Mouse (Mus musculus): Measurements from ENCODE around the gene Nav2. TPM values are rescaled to one million over a fixed set of nuclear protein-coding genes. Genes with fewer than 3 reads are reported as not detected.

Nav2 gene
- polyA plus RNA-seq, 1 experiment from 2014 or later, result 19.7 TPM

GRCm38 (mm10) chr7:49527925-49528324 is 619.4 kb downstream of the Nav2 start:
- no peak for DNase-seq
- Histone ChIP-seq H3K4me3 (ENCODE audit: low read depth, low read length) (no peak overlapping the region), H3K9me3 (ENCODE audit: low read depth, low read length) (no peaks in the 10 kb centered on the region), H3K36me3 (ENCODE audit: insufficient read depth) (no peaks in the 10 kb centered on the region), H3K27ac (ENCODE audit: low read depth) (peak overlapping the region; percentile 58), H3K27me3 (ENCODE audit: insufficient read depth, low read length) (no peaks in the 10 kb centered on the region), H3K4me2 (peak overlapping the region; percentile 29; the same call in 1 of the 2 replicates), H3K4me1 (ENCODE audit: insufficient read depth) (peaks cover 26% of the 10 kb centered on the region), H3K9ac (no peak overlapping the region)
- no peak for ATAC-seq (ENCODE audit: insufficient read depth)
- WGBS, result 15% methylated on average over 4 of the region's 4 CpGs
- TF ChIP-seq CTCF (IDR thresholded peaks at IDR 0.05; ENCODE audit: low read depth), result no peak

GRCm38 (mm10) chr7:49529498-49529897 is 621.0 kb downstream of the Nav2 start:
- no peak overlapping the region for H3K4me3 ChIP-seq (ENCODE audit: low read depth, low read length)
- H3K9ac ChIP-seq, result no peak overlapping the region
- no peaks in the 10 kb centered on the region for H3K9me3 ChIP-seq (ENCODE audit: low read depth, low read length)
- ATAC-seq (ENCODE audit: insufficient read depth), result no peak
- peaks cover 20% of the 10 kb centered on the region for H3K4me1 ChIP-seq (ENCODE audit: insufficient read depth)
- no peak for DNase-seq
- no peak for TF ChIP-seq CTCF (IDR thresholded peaks at IDR 0.05; ENCODE audit: low read depth)
- no peak overlapping the region for H3K4me2 ChIP-seq
- no peak overlapping the region for H3K27ac ChIP-seq (ENCODE audit: low read depth)
- H3K27me3 ChIP-seq (ENCODE audit: insufficient read depth, low read length), result no peaks in the 10 kb centered on the region
- WGBS, result 56% methylated on average over 2 of the region's 2 CpGs
- no peaks in the 10 kb centered on the region for H3K36me3 ChIP-seq (ENCODE audit: insufficient read depth)

DNA sequence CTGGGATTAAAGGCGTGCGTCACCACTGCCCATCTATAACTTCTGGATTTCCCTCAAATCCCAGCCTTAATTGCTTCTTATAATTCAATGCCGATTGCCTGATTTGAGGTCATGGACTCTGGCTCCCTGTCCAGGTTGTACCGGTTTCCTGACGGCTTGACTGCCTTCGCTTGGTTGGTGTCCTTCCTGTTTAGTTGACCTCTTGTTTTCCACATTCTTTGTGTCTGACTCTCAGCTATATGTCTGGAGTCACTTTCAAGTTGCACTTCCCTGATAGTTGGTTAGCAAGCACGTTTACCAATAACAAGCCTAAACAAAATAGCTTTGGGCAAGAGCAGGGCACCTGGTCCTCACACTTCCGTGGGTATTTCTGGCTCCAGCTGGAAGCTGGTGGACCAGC is 625.1 kb downstream of the Nav2 start:
- no peak overlapping the region for H3K27ac ChIP-seq (ENCODE audit: low read depth)
- H3K27me3 ChIP-seq (ENCODE audit: insufficient read depth, low read length), result no peaks in the 10 kb centered on the region
- H3K4me1 ChIP-seq (ENCODE audit: insufficient read depth), result no peaks in the 10 kb centered on the region; the same call in 1 of the 2 replicates
- ATAC-seq (ENCODE audit: insufficient read depth) (no peak), DNase-seq (no peak)
- no peak overlapping the region for H3K4me2 ChIP-seq
- H3K9me3 ChIP-seq (ENCODE audit: low read depth, low read length), result no peaks in the 10 kb centered on the region
- TF ChIP-seq CTCF (IDR thresholded peaks at IDR 0.05; ENCODE audit: low read depth), result no peak
- 0 out of 2 replicates have a peak, but pooled peaks cover 4% of the 10 kb centered on the region for H3K36me3 ChIP-seq (ENCODE audit: insufficient read depth)
- 74% methylated on average over 8 of the region's 8 CpGs for WGBS
- H3K9ac ChIP-seq, result no peak overlapping the region
- no peak overlapping the region for H3K4me3 ChIP-seq (ENCODE audit: low read depth, low read length)

- Histone ChIP-seq H3K9ac (no peak overlapping the region), H3K4me3 (ENCODE audit: low read depth, low read length) (no peak overlapping the region), H3K36me3 (ENCODE audit: insufficient read depth) (0 out of 2 replicates have a peak, but pooled peaks cover 4% of the 10 kb centered on the region), H3K27ac (ENCODE audit: low read depth) (no peak overlapping the region), H3K9me3 (ENCODE audit: low read depth, low read length) (no peaks in the 10 kb centered on the region), H3K4me2 (no peak overlapping the region), H3K4me1 (ENCODE audit: insufficient read depth) (no peaks in the 10 kb centered on the region), H3K27me3 (ENCODE audit: insufficient read depth, low read length) (no peaks in the 10 kb centered on the region)
- TF ChIP-seq CTCF (IDR thresholded peaks at IDR 0.05; ENCODE audit: low read depth), result no peak
- 66% methylated on average over 6 of the region's 6 CpGs for WGBS
- ATAC-seq (ENCODE audit: insufficient read depth) (no peak), DNase-seq (no peak)
Measured at GRCm38 (mm10) chr7:49534208-49534607, 625.7 kb downstream of the Nav2 start.

DNA sequence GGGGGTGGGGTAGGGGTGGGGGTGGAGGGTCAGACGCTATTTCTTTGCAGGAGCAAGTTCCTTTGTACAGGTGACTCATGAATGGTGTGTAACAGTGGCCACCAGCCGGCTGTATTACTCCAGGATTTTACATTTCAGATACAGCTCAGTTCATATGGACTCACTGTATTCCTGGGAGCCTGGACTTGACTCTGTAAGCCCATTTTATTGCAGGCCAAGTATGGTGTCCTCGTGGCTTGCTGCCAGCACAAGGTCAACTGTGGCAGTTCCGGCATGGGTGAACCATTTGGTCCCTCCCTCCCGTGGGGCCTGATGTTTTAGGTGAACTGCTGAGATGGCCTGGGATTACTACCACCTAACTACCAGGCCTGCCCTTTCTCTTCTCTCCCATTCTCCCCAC is 629.8 kb downstream of the Nav2 start:
- Histone ChIP-seq H3K4me1 (ENCODE audit: insufficient read depth) (no peaks in the 10 kb centered on the region), H3K9me3 (ENCODE audit: low read depth, low read length) (no peaks in the 10 kb centered on the region), H3K36me3 (ENCODE audit: insufficient read depth) (0 out of 2 replicates have a peak, but pooled peaks cover 4% of the 10 kb centered on the region), H3K27me3 (ENCODE audit: insufficient read depth, low read length) (no peaks in the 10 kb centered on the region), H3K4me2 (no peak overlapping the region), H3K4me3 (ENCODE audit: low read depth, low read length) (no peak overlapping the region), H3K9ac (no peak overlapping the region), H3K27ac (ENCODE audit: low read depth) (no peak overlapping the region)
- DNase-seq, result no peak
- TF ChIP-seq CTCF (IDR thresholded peaks at IDR 0.05; ENCODE audit: low read depth), result no peak
- no peak for ATAC-seq (ENCODE audit: insufficient read depth)
- 63% methylated on average over 5 of the region's 5 CpGs for WGBS

DNA sequence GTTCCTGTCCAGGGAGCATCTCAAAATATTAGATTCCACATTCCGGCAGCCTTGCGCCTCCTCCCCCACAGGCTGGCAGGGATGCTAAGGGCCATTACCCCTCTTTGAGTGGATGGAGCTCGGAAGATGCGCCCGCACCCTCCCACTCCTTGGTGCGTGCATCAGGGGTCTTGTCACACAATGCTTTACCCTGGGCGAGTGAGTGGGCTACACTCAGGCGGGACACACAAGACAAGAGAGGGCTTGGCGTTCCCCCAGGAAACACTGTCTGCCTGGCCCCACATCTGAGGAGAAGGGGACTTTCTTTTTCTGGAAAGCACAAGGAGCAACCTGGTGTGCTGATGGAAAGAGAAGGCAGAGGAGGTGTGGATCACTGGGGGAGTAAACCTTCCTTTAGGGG is 631.7 kb downstream of the Nav2 start:
- no peak for DNase-seq
- no peak overlapping the region for H3K27ac ChIP-seq (ENCODE audit: low read depth)
- no peak overlapping the region for H3K4me3 ChIP-seq (ENCODE audit: low read depth, low read length)
- no peaks in the 10 kb centered on the region for H3K27me3 ChIP-seq (ENCODE audit: insufficient read depth, low read length)
- no peak for ATAC-seq (ENCODE audit: insufficient read depth)
- no peak for TF ChIP-seq CTCF (IDR thresholded peaks at IDR 0.05; ENCODE audit: low read depth)
- peaks cover 10% of the 10 kb centered on the region for H3K4me1 ChIP-seq (ENCODE audit: insufficient read depth)
- H3K9me3 ChIP-seq (ENCODE audit: low read depth, low read length), result no peaks in the 10 kb centered on the region
- H3K9ac ChIP-seq, result no peak overlapping the region
- no peak overlapping the region for H3K4me2 ChIP-seq
- WGBS, result 80% methylated on average over 9 of the region's 9 CpGs
- 0 out of 2 replicates have a peak, but pooled peaks cover 4% of the 10 kb centered on the region for H3K36me3 ChIP-seq (ENCODE audit: insufficient read depth)

- Histone ChIP-seq H3K4me2 (no peak overlapping the region), H3K27me3 (ENCODE audit: insufficient read depth, low read length) (no peaks in the 10 kb centered on the region), H3K4me3 (ENCODE audit: low read depth, low read length) (no peak overlapping the region), H3K9ac (no peak overlapping the region), H3K9me3 (ENCODE audit: low read depth, low read length) (no peaks in the 10 kb centered on the region), H3K27ac (ENCODE audit: low read depth) (no peak overlapping the region), H3K4me1 (ENCODE audit: insufficient read depth) (peaks cover 10% of the 10 kb centered on the region), H3K36me3 (ENCODE audit: insufficient read depth) (peaks cover 5% of the 10 kb centered on the region; the same call in 1 of the 2 replicates)
- 53% methylated on average over 3 of the region's 3 CpGs for WGBS
- no peak for TF ChIP-seq CTCF (IDR thresholded peaks at IDR 0.05; ENCODE audit: low read depth)
- ATAC-seq (ENCODE audit: insufficient read depth) (0 out of 2 replicates have a peak, but pooled peaks have one; percentile 18), DNase-seq (no peak)
Measured at GRCm38 (mm10) chr7:49542135-49542534, 633.6 kb downstream of the Nav2 start.
